Mouse (Mus musculus): ENCODE measurements around the gene Tbk1.

Gene Tbk1

DNA sequence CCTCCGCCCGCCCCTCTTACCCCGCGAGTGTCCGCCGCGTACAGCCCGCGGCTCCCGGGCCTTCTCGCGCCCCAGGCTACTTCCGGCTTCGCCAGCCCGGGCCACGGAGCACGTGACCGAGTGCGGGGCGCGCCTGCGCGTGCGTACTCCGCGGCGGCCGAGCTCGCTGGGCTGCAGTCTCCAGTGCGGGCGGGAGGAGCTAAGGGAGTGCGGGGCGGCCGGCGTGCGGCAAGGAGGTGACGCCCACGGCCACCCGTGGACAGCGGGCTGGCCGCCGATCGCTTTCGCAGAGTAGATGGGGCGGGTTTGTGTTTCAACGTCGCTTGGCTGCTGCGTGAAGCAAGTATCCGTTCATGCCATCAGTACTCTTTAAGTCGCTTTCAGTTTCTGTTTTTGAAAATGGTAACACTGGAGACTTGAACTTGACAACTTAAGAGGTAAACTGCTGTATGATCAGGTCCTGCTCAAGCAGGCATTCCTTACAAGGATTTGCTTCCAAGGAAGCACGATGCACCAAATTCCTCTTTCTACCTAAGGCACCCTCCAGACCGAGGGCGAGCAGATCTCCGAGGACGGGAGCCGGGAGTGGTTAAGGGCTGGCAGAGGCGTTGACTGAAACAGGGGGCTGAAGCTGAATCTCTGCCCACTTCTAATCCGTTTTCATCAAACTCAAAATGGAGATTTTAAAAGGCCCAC, at the start of gene Tbk1:
TSS of gene Tbk1 (minus strand) at position 113 of the 696 bp plus-strand sequence.
- peak; percentile 94 for DNase-seq (ENCODE audit: low spot score)

DNA sequence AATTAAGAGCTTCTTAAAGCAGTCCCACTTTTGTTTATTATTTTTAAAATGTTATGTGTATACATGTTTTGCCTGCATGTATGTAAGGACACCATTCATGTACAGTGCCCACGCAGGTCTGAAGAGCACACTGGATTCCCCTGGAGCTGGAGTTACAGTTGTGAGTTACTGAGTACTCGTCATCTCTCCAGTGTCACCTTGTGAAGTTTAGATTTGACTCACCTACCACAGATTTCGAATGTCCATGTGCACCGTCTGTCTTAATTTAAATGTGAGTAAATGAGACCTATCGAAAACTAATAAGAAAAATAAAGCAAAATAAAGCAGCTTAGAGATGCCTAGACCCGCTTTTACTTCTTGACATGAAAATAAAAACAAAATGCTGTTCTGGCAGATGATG, 49.7 kb upstream of the Tbk1 start:
- DNase-seq (ENCODE audit: low spot score) = no peak

DNA sequence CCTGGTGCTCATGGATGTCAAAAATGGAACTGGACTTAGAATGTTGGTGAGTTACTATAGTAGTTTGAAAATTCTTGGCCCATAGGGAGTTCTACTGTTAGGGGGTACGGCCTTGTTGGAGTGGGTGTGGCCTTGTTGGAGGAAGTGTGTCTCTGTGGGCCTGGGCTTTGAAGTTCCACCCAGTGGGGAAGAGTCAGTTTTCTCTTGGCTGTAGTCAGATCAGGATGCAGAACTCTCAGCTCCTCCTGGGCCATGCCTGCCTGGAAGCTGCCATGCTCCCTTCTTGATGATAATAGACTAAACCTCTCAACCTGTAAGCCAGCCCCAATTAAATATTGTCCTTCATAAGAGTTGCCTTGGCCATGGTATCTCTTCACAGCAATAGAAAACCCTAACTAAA, 47.6 kb upstream of the Tbk1 start:
- no peak for DNase-seq (ENCODE audit: low spot score)

DNA sequence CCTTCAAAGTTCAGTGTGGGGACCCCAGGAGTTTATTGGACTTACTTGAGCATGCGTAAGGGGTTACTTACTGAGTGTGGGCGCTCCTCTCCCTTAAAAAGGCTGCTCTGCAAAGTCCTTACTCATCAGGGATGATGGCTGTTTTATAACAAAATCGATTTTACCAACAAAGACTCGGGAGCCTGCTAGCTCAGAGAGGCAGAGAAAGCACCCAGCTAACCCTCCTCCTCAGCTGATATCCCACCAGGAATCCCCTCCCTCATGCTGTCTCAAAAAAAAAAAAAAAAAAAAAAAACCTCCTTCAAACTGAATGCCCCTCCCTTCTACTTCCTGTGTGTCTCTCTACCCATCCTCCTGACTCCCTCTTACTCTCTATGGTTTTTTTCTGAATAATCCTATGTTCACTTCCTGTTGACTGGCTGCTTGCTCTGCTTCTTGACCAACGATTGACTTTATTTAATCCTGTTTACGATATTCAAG, 42.0 kb upstream of the Tbk1 start:
- DNase-seq (ENCODE audit: low spot score) = no peak

DNA sequence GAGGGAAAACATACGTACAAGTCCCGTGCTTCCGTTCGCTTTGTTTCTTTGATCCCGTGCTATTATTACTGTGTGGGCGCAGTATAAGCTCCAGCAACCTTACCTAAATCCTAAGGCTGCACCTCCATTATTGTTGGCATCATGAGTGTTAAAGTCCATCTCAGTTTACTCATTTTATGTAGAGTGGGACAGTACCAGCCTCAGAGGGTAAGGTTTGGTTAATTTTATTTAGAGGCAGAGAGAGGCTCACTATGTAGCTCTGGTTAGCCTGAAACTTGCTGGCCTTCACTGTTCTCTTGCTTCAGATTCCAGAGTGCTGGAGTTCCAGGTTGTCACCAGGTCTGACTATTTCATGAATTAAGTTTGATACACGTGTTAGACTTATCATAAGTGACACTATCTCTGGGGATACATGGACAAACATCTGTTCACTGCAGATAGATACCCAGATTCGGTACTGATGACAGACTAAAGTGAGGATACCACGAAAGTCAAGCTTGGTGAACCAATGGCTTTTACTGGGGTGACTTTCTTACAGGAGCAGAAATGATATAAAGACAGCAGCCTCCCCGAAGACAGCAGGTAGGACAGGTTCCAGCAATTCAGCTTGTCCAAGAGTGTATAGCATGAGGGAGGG, 40.7 kb upstream of the Tbk1 start:
- no peak for DNase-seq (ENCODE audit: low spot score)

DNA sequence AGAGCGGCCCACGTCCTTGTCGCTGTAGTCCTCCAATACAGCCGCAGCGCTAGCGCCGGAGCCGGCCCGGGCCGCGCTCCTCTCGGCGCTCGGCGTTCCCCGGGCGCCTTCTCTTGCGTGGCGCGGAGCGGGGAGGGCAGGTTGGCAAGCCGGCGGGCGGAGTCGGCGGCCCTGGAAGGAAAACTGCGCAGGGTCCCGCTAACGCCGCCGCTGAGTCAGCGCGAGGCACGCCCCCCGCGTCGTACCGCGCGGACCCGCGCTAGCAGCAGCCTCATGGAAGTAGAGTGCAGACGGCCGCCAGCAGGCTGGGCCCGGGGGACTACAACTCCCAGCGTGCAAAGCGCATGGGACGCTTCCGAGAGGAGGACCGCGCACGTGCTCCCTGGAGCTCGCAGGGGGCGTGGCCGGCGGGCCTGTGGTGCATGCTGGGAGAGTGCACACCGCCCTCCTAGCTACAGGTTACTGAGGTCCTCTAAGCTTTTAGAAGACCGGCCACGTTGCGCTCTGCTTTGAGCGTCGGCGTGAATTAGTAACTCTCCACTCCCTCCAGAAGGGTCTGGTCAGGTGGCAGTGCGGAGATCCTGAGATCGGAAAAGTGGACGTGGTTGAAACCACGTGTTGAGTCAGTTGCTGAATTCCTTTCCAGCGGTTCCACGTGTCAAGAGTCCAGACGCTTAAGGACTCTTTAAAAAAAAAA, 39.7 kb upstream of the Tbk1 start, which contains the start of gene Xpot:
TSS of gene Xpot (minus strand) at position 147 of the 697 bp plus-strand sequence.
- DNase-seq (ENCODE audit: low spot score) = peak; percentile 98

DNA sequence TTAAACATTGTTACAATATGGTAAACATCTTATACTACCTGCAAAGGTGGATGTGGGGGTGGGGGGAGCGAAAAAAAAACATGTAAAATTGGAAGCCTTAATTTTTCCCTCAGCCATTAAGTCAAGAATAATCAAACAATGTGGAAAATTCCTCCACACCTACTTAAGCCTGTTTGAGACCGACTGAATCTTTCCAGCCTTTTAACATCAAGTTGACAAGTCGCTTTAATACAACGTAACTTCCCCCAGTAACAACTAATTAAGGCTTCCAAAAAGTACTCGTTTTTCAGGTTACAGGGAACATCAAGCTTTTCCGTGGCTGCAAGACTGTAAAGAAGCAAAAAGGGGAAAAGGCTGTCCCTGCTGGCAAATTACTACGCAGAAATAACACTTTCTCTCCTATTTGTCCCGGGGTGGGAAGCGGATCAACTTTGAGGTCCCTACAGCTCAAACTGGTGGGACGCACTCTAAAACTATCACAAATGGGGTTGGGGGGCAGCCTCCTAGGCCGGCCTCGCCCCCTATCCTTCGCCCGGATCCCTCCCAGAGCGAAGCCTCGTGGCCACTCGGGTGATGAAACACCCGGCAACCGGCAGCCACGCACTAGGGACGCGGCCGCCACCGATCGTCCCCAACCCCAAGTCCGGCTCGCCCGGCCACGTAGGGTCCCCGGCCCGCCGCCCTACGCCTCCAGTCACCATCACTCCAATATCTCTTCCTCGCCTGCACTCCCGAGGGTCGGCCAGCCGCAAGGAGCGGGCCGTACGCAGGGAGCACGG, 39.0 kb upstream of the Tbk1 start:
- DNase-seq (ENCODE audit: low spot score) = no peak

DNA sequence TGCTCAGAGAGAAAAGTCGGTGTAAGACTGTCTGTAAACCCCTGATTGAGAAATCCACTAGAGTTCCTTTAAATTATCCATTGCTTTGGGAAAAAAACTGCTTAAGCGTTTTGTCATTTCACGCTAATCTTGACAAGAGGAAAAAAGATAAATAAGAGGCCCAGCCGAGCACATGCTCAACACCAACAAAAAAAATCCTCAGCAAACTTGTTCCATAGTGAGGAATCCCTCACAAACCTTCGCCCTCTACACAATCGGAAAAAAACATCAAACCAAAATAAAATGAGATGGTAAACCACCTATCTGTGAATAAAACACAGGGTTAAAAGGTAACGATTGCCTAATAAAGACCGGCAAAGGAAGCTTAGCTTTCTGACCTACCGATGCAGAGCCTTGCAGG, 38.4 kb upstream of the Tbk1 start:
- no peak for DNase-seq (ENCODE audit: low spot score)

DNA sequence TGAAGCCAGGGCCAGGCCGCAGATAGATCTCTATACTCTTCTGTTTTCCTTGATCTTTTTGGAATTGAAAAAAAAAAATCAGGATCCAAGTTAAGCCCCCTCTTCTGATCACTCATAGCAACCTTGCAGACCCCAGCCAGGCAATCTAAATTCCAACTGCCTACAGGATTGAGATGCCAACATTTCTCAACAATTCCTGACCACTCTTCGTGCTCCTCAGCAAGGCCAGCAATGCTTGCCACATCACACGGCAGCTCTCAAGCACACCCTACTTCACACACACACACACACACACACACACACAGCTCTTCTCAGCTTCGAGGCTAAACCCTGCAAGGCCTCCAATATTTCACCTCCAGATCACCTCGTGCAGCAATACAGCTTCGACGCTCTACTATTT, 37.1 kb upstream of the Tbk1 start:
- no peak for DNase-seq (ENCODE audit: low spot score)

DNA sequence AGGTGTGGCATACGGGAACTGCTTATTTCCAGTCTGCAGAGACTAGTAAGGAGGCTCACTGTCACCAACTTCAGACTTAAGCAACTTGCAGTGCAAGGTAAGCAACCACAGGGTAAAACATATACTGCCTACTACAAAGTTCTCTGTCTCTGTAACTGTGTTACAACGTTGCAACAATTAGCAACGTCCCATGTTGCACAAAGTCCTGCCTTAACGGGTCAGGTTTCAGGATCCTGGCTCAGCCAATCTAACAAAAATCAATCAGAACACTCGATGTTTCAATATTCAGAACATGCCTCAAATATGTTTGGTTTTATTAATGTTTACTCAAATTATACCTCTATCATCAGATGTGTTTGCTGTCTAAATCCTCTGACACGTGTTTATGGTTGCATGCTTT, 35.8 kb upstream of the Tbk1 start:
- DNase-seq (ENCODE audit: low spot score) = no peak

DNA sequence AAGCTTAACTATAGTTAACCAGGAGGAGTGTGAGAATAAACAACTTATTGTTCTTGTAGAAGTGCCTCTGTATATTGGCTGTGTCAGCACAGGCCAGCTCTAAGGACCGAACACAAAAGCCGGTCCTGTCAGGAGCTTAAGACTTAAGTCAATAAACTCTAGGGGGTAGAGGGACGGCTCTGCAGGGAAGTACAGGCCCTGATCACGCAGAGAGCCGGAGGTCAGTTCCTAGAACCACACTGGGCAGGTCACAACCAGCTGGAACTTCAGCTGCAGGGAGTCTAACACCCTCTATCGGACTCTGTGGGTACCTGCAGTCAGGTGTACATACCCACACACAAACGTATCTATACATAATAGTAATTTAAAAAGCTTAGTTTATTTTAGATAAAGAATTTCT, 29.3 kb upstream of the Tbk1 start:
- no peak for DNase-seq (ENCODE audit: low spot score)

DNA sequence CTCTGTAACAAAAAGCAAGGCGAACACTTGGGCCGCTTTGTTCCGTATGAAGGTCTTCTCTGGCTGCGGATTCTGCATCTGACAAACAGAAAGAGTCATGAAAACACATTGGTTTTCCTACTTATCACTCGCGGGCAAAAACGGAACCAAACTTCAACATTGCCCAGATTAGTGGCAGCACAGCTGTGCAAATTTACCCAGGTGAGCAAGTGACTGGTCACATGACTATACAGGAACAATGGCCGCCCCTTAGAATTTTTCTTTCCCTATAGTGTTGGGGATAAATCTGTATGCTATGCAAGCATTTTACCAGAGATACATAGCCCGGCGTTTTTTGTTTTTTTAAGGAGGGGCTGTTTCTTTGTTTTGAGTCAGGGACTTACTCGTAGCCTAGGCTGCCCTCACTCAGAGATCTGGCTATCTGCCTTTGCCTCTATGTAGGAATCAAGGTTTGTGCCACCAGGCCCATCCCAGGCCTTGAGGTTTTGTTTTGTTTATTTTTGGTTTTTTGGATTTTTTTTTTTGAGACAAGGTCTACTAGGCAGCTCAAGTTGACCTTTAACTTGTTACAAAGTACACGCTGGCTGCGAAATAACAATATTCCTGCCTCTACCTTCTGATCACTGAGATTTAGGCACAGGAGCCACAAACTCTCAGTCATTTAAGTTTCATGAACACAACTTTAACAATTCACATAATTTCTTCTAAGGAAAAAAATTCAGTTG, 28.7 kb upstream of the Tbk1 start:
- DNase-seq (ENCODE audit: low spot score) = no peak

DNA sequence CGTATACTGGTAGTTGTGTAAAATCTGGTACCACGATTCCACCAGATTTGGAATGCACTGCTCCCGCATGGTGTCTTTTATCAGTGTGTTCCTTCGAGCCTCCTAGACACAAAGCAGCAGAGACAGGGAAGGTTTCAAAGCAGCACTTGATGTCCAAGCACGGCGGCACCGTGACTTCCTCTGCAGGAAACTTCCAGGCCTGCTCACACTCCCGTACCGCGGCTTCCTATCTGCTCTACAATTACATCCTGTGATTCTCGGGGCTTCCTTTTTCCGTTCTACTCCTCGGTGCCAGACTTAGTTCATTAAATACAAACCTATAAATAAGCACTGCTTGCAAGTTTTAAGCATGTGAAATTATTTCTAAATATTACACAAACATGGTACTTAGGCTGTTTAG, 27.0 kb upstream of the Tbk1 start:
- no peak for DNase-seq (ENCODE audit: low spot score)

DNA sequence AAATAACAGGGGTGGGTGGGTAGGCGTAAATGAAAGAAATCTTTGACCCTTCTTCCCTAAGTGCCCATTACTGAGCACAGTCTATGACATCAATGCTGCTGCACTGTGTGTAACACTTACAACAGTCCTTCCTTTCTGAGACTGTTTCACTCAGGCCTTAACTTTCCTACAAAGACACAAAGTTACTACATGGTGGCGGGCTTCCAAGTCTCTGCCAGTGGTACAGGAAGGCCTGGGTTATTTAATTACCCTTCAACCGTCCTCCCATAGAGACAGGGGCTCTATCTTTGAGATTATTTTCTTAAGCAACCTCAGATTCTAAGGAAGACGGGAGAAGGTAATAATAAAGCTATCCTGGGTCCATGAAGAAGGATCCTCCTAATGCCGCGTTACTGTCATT, 25.9 kb upstream of the Tbk1 start:
- DNase-seq (ENCODE audit: low spot score) = peak; percentile 46

DNA sequence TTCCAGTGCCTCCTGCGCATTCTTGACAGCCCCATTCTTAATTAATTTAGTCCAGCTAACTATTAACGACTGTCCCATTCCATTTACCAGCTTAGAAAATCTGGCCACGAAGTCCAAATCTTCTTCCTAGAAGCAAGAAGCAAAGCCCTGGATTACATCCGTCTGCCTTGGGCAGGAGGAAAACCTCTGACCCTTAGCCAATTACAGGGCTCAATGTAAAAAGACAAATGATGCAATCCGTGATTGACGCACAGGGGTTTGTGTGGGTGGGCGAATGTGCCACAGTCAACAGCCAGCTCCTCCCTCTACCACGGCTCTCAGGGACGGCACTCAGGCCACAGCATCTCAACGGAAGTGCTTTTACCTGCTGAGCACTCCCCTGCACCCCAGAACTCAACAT, 25.0 kb upstream of the Tbk1 start:
- DNase-seq (ENCODE audit: low spot score) = no peak

DNA sequence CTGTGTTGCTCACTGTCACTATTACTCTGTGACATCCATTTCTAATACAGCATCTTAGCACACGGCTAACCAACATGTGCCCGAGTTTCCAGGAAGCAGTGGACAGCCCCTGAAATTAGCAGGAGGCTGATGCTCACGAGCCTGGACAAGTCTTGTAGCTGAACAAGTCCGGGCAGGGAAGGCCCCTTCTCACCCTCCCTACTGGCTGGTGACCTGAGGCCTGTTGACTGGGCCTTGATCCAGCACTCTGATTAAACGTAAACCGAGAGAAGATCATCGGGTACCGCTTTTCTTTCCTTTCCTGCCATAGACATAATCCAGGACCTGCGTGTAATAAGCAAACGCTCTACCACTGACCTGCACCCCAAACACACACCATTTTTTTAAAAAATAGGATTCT, 21.6 kb upstream of the Tbk1 start:
- DNase-seq (ENCODE audit: low spot score) = no peak

DNA sequence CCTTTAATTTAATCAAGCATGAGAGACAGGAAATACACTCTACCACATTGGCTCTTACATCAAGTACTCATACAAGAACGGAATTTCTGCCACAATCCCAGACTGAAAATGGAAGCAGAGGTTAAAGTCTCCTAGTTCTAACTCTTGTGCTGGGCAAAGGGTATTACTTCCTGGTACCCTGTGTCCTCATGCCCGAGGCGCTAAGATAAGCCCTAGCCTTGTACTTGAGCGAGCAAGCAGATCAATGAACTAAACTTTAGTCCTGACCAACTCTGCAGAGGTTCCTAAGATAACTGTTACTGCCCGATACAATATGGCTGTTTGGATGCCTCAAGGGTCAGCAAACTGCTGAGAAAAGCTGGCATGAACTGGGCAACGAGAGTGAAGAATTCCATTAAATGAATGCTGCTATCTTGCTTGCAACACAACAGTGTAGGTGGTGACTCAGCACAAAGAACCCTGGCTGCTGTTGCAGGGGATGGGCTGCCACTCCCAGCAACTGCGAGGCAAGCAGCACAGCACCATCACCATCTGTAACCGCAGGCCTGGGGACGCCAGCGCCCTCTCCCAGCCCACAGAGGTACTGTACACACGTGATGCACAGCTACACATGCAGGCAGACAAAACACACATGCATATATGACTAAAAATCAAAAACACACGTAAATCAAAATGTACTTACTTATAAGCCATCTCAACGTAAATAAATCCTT, 18.2 kb upstream of the Tbk1 start:
- no peak for DNase-seq (ENCODE audit: low spot score)

DNA sequence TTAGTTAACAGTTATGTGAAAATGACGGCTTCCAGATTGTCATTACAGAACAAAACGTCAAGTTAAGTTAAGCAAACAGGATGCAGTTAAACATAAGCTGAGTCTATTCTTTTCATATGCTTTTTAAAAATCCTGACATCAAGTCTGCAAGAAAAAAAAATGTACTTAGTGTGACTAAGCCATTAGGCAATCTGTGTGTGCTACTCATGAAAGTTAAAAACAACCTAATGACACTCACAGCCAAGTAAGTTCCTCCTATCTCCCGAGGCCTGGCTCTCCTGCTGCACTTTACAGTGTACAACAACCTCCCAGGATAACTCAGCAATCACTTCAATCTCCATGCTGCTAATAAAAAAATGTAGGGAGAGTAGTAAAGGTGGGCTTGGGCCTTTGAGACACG, 17.0 kb upstream of the Tbk1 start:
- DNase-seq (ENCODE audit: low spot score) = no peak

DNA sequence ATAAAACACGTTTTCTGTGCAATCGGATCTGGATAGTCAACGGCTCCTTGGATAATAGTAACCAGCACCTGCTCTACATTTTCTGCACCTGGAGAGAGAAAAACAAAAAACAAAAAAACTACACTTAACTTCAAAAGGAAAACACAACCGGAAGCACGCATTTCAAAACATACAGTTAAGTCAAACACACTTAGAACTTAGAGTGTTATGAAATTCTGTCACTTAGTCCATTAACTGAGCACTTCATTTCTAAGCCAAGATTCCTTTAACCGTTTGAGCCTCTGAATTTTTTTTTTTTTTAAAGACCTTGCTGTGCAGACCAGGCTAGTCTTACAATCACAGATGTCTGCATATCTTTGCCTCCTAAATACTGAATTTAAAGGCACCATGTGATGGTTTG, 14.7 kb upstream of the Tbk1 start:
- no peak for DNase-seq (ENCODE audit: low spot score)

DNA sequence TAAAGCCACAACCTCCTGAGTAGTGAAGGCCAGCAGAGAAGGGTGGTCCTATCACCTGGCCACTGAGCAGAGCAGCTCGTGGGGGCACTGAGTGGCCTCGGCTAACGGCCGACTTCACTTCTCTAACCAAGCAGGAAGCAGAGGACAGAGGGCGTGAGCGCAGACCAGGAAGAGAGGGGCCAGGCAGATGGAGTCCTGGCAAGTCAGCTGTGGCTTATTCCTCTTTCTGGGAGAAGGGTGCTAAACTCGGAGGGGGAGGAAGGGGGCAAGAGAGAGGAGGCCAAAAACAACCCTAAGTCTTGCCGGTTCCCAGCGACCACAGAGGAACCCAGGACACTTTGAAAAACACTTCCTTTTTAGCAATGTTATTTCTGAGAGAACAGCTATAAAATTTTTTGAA, 10.0 kb upstream of the Tbk1 start:
- no peak for DNase-seq (ENCODE audit: low spot score)

DNA sequence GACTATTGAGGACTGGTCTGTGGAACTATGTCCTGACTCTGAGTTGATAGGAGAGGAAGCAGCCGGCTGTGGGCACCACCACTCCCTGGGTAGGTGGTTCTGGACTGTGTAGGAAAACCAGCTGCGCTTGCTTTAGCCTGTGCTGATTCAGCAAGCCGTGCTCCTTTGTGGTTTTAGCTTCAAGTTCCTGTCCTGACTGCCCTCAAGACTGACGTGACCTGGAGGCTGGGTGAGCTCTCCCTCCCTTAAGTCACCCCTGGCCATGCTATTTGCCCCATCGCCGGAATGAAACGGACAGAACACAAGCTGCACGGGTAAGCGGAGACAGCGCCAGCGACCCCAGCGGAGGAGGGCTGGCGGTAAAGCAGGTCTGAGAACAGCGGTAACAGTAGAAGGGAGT, 4.5 kb upstream of the Tbk1 start:
- no peak for DNase-seq (ENCODE audit: low spot score)

Data from testis, postnatal 14 days (tissue).